Mouse (Mus musculus) lung, embryonic 16.5 days (tissue): ENCODE results near the gene Olfr591. TPM values are rescaled to one million over a fixed set of nuclear protein-coding genes. Genes with fewer than 3 reads are reported as not detected.

Experiments used
- ATAC-seq: fragments of 200-750 bp; cut with Nextera tagmentation; 2 replicates; pipeline ENCODE4 v1.8.0; 2017; ENCODE audit warnings: low read depth, mild to moderate bottlenecking, moderate library complexity
- H3K27ac ChIP-seq: fragments of 300-500 bp; sonication (generic); 2 replicates; pipeline ENCODE4 v1.5.1; 2014; ENCODE audit warnings: mild to moderate bottlenecking, control low read depth, low read length
- H3K27me3 ChIP-seq: fragments of 300-500 bp; sonication (generic); 2 replicates; pipeline ENCODE4 v1.6.1; 2014; ENCODE audit warnings: low read depth, low read length, mixed read lengths; ENCODE audit not compliant: control insufficient read depth, insufficient read depth
- H3K36me3 ChIP-seq: fragments of 300-500 bp; sonication (generic); 2 replicates; pipeline ENCODE4 v1.6.1; 2014; ENCODE audit warnings: low read length; ENCODE audit not compliant: control insufficient read depth, insufficient read depth
- H3K4me1 ChIP-seq: fragments of 300-500 bp; sonication (generic); replicated peaks from 2 replicates; pipeline ENCODE4 v1.6.1; 2014; ENCODE audit warnings: low read length, mixed read lengths; ENCODE audit not compliant: control insufficient read depth, insufficient read depth
- H3K4me2 ChIP-seq: fragments of 300-500 bp; sonication (generic); 2 replicates; pipeline ENCODE4 v1.6.1; 2014; ENCODE audit warnings: low read depth, low read length, control low read depth
- H3K4me3 ChIP-seq: fragments of 300-500 bp; sonication (generic); 2 replicates; pipeline ENCODE4 v1.5.1; 2014; ENCODE audit warnings: mild to moderate bottlenecking, low read length, control low read depth
- H3K9ac ChIP-seq: fragments of 300-500 bp; sonication (generic); 2 replicates; pipeline ENCODE4 v1.6.1; 2014; ENCODE audit warnings: low read length, control low read depth
- H3K9me3 ChIP-seq: fragments of 300-500 bp; sonication (generic); 2 replicates; pipeline ENCODE4 v1.6.1; 2016; ENCODE audit warnings: low read length; ENCODE audit not compliant: control insufficient read depth
- WGBS: fragments of 180-500 bp; shearing (Covaris S2); extraction: QIAGEN DNeasy Blood & Tissue Kit; methylation state at CpG from one replicate; pipeline ENCODE4 v1.1.7; 2014; 5-methylcytosine and 5-hydroxymethylcytosine counted together
- polyA plus RNA-seq: library from polyadenylated mRNA; unstranded; fragments of >200 nt; fragmentation: Nextera tagmentation; extraction: Ambion mirVana; gene quantifications from 2 replicates; pipeline ENCODE4 v1.2.1, GENCODE M21; 2015

Olfr591 gene
- polyA plus RNA-seq, 1 experiment from 2014 or later: not detected

GRCm38 (mm10) chr7:103119406-103119805 lies 58.7 kb downstream of the Olfr591 start:
- Histone ChIP-seq H3K36me3 (no peaks in the 10 kb centered on the region), H3K9me3 (no peaks in the 10 kb centered on the region), H3K4me1 (no peaks in the 10 kb centered on the region), H3K9ac (no peak overlapping the region), H3K27me3 (no peaks in the 10 kb centered on the region), H3K4me2 (no peak overlapping the region), H3K27ac (no peak overlapping the region), H3K4me3 (no peak overlapping the region)
- ATAC-seq: no peak
- WGBS: 48% methylated on average over 3 of the region's 3 CpGs

Other genes with a start within 250 kb of the Olfr591 start
- gene Olfr573-ps1, start 235.8 kb downstream of the Olfr591 start, polyA plus RNA-seq: not detected in 2 replicates
- not detected in 2 replicates for gene Olfr574, start 229.9 kb downstream of the Olfr591 start, polyA plus RNA-seq
- gene Olfr575, start 219.6 kb downstream of the Olfr591 start, polyA plus RNA-seq: not detected in 2 replicates
- not detected in 2 replicates for gene Olfr576, start 215.7 kb downstream of the Olfr591 start, polyA plus RNA-seq
- gene Olfr577, start 202.4 kb downstream of the Olfr591 start, polyA plus RNA-seq: not detected in 2 replicates
- not detected in 2 replicates for gene Olfr578, start 189.0 kb downstream of the Olfr591 start, polyA plus RNA-seq
- gene Olfr582, start 140.3 kb downstream of the Olfr591 start, polyA plus RNA-seq: not detected in 2 replicates
- not detected in 2 replicates for gene Olfr583, start 127.0 kb downstream of the Olfr591 start, polyA plus RNA-seq
- not detected in 2 replicates for gene Olfr584, start 96.5 kb downstream of the Olfr591 start, polyA plus RNA-seq
- not detected in 2 replicates for gene Olfr585, start 80.6 kb downstream of the Olfr591 start, polyA plus RNA-seq
- gene Olfr586, start 52.7 kb downstream of the Olfr591 start, polyA plus RNA-seq: not detected in 2 replicates
- gene Olfr588-ps1, start 37.5 kb downstream of the Olfr591 start, polyA plus RNA-seq: not detected in 2 replicates
- not detected in 2 replicates for gene Olfr589, start 22.0 kb downstream of the Olfr591 start, polyA plus RNA-seq
- not detected in 2 replicates for gene Olfr592, start 6.5 kb upstream of the Olfr591 start, polyA plus RNA-seq
- not detected in 2 replicates for gene Olfr593, start 33.5 kb upstream of the Olfr591 start, polyA plus RNA-seq
- gene Olfr594, start 38.7 kb upstream of the Olfr591 start, polyA plus RNA-seq: not detected in 2 replicates
- gene Usp17ld, start 74.2 kb upstream of the Olfr591 start, polyA plus RNA-seq: not detected in 2 replicates
- gene Olfr596, start 127.3 kb upstream of the Olfr591 start, polyA plus RNA-seq: not detected in 2 replicates
- gene Olfr597, start 138.0 kb upstream of the Olfr591 start, polyA plus RNA-seq: not detected in 2 replicates
- not detected in 2 replicates for gene Olfr598, start 145.2 kb upstream of the Olfr591 start, polyA plus RNA-seq
- not detected in 2 replicates for gene Olfr599, start 157.6 kb upstream of the Olfr591 start, polyA plus RNA-seq
- gene Olfr600, start 171.3 kb upstream of the Olfr591 start, polyA plus RNA-seq: not detected in 2 replicates
- gene Olfr601, start 184.3 kb upstream of the Olfr591 start, polyA plus RNA-seq: not detected in 2 replicates
- not detected in 2 replicates for gene Olfr603, start 207.8 kb upstream of the Olfr591 start, polyA plus RNA-seq
- gene Usp17lc, start 236.7 kb upstream of the Olfr591 start, polyA plus RNA-seq: not detected in 2 replicates